Comparison of ENCODE assay signal across 35 mouse cellular contexts in the genomic region with DNA sequence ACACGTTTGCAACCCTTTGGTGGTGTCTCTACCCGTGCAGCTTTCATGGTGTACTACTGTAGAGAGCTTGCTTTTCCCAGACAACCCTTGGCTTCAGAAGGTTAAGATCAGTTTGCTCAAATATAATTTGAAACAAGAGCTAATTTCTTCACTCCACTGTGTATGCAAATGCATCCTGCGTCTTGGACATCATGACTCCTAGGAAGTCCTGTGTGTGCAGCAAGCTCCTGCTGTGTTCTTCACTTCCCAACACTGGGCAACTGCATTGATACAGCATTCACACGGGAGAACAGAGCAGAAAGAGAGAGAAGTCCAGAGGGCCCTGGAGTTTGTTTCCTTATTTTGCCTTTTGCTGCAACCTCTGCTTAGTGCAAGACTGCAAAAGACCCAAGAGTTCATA. TPM values are rescaled to one million over a fixed set of nuclear protein-coding genes. Genes with fewer than 3 reads are reported as not detected.
"Had no signal": no experiment of that assay in that cellular context is flagged by ENCODE, and none has a peak within 500 bp of the region (broad histone marks: within the 10 kb centered on the region; RNA-seq: fewer than 3 reads in every experiment).

No protein-coding gene starts in this region.

- H3K4me1 ChIP-seq: intestine, embryonic 15.5 days had no signal

- H3K9ac ChIP-seq: heart, embryonic 12.5 days; heart, embryonic 13.5 days; heart, embryonic 15.5 days; hindbrain, embryonic 12.5 days; hindbrain, embryonic 13.5 days; hindbrain, embryonic 14.5 days; hindbrain, embryonic 15.5 days; intestine, embryonic 15.5 days; kidney, embryonic 15.5 days had no signal

- H3K4me3 ChIP-seq: heart, embryonic 10.5 days; heart, embryonic 12.5 days; heart, embryonic 13.5 days; heart, embryonic 15.5 days; hindbrain, embryonic 10.5 days; hindbrain, embryonic 12.5 days; hindbrain, embryonic 13.5 days; hindbrain, embryonic 15.5 days; intestine, embryonic 15.5 days; kidney, embryonic 15.5 days; layer of hippocampus, adult 2 months; left cerebral cortex, adult 2 months had no signal

- H3K27ac ChIP-seq: heart, embryonic 10.5 days; heart, embryonic 13.5 days; heart, embryonic 15.5 days; hindbrain, embryonic 10.5 days; hindbrain, embryonic 12.5 days; hindbrain, embryonic 13.5 days; hindbrain, embryonic 14.5 days; hindbrain, embryonic 15.5 days; hindbrain, postnatal 0 days; intestine, embryonic 15.5 days; kidney, embryonic 15.5 days; kidney, postnatal 0 days; layer of hippocampus, adult 2 months; left cerebral cortex, adult 2 months had no signal

- ATAC-seq: hindbrain, embryonic 16.5 days; hindbrain, postnatal 0 days; inflammation-experienced regulatory T-cells, adult 6 months; intestine, embryonic 15.5 days; intestine, embryonic 16.5 days; intestine, postnatal 0 days had no signal

- H3K36me3 ChIP-seq: heart, embryonic 10.5 days; heart, embryonic 12.5 days; heart, embryonic 13.5 days; heart, embryonic 15.5 days; hindbrain, embryonic 10.5 days; hindbrain, embryonic 12.5 days; hindbrain, embryonic 13.5 days; hindbrain, embryonic 15.5 days; intestine, embryonic 15.5 days; kidney, embryonic 15.5 days had no signal

- DNase-seq: heart, postnatal 10 days; heart, postnatal 36 days; heart, postnatal 4 days; kidney, adult 11 months; kidney, adult 18-20 months; kidney, adult 2 months; kidney, adult 8-10 months; kidney, adult 9 months; kidney, postnatal 10 days; kidney, postnatal 14 days; kidney, postnatal 25 days; kidney, postnatal 36 days; kidney, postnatal 4 days; layer of hippocampus, adult 9-11 months; layer of hippocampus, postnatal 36 days had no signal

- H3K27me3 ChIP-seq: heart, embryonic 12.5 days; heart, embryonic 13.5 days; heart, embryonic 15.5 days; intestine, embryonic 15.5 days; kidney, embryonic 15.5 days had no signal

- H3K9me3 ChIP-seq: heart, embryonic 10.5 days; heart, embryonic 12.5 days; heart, embryonic 13.5 days; heart, embryonic 15.5 days; hindbrain, embryonic 10.5 days; hindbrain, embryonic 12.5 days; hindbrain, embryonic 13.5 days; hindbrain, embryonic 15.5 days; intestine, embryonic 15.5 days; kidney, embryonic 15.5 days had no signal

- H3K4me2 ChIP-seq: heart, embryonic 11.5 days; heart, embryonic 12.5 days; heart, embryonic 13.5 days; heart, embryonic 15.5 days; hindbrain, embryonic 12.5 days; hindbrain, embryonic 13.5 days; hindbrain, embryonic 14.5 days; hindbrain, embryonic 15.5 days; intestine, embryonic 15.5 days; kidney, embryonic 15.5 days had no signal

RNA-seq across cellular contexts. Expression of gene Cacna2d1, which starts 48.1 kb away (rescaled TPM):
- polyA plus RNA-seq: inflammation-experienced regulatory T-cells, adult 6 months had no signal
